Mouse (Mus musculus) heart, postnatal 0 days (tissue): ENCODE results near the gene Tent5c. TPM values are rescaled to one million over a fixed set of nuclear protein-coding genes. Genes with fewer than 3 reads are reported as not detected.

Experiments used
- ATAC-seq: fragments of 200-750 bp; cut with Nextera tagmentation; 2 replicates; pipeline ENCODE4 v1.8.0; 2017; ENCODE audit warnings: low read depth, moderate number of reproducible peaks, moderate library complexity; ENCODE audit not compliant: insufficient read depth
- DNase-seq: peaks from one replicate; pipeline ENCODE4 v3.0.0-alpha.2; 2016; ENCODE audit warnings: low spot score
- H3K27ac ChIP-seq: fragments of 300-500 bp; sonication (generic); 2 replicates; pipeline ENCODE4 v1.5.1; 2014; ENCODE audit warnings: low read depth, mild to moderate bottlenecking
- H3K27me3 ChIP-seq: fragments of 300-500 bp; sonication (generic); 2 replicates; pipeline ENCODE4 v1.6.1; 2014; ENCODE audit warnings: low read length, mixed read lengths; ENCODE audit not compliant: control insufficient read depth, insufficient read depth
- H3K36me3 ChIP-seq: fragments of 300-500 bp; sonication (generic); replicated peaks from 2 replicates; pipeline ENCODE4 v1.6.1; 2014; ENCODE audit warnings: low read length, mixed read lengths; ENCODE audit not compliant: control insufficient read depth, insufficient read depth
- H3K4me1 ChIP-seq: fragments of 300-500 bp; sonication (generic); 2 replicates; pipeline ENCODE4 v1.6.1; 2014; ENCODE audit warnings: antibody characterized with exemption; ENCODE audit not compliant: control insufficient read depth, insufficient read depth
- H3K4me2 ChIP-seq: fragments of 300-500 bp; sonication (generic); 2 replicates; pipeline ENCODE4 v1.6.1; 2014; ENCODE audit warnings: low read depth, mild to moderate bottlenecking, low read length, moderate library complexity
- H3K4me3 ChIP-seq: fragments of 300-500 bp; sonication (generic); 2 replicates; pipeline ENCODE4 v1.5.1; 2014; ENCODE audit warnings: low read depth, low read length
- H3K9ac ChIP-seq: fragments of 300-500 bp; sonication (generic); replicated peaks from 2 replicates; pipeline ENCODE4 v1.6.1; 2014; ENCODE audit warnings: low read depth, low read length, mixed read lengths
- H3K9me3 ChIP-seq: fragments of 300-500 bp; sonication (generic); replicated peaks from 2 replicates; pipeline ENCODE4 v1.6.1; 2016; ENCODE audit warnings: low read length; ENCODE audit not compliant: control insufficient read depth
- CTCF ChIP-seq: IDR thresholded peaks from 2 replicates; pipeline ENCODE4 v1.5.1; 2016; ENCODE audit warnings: antibody characterized with exemption, control low read depth, low read depth
- EP300 ChIP-seq: IDR thresholded peaks from 2 replicates; pipeline ENCODE4 v1.6.1; 2016; ENCODE audit warnings: antibody characterized with exemption, low read depth
- WGBS: fragments of 180-500 bp; shearing (Covaris S2); extraction: QIAGEN DNeasy Blood & Tissue Kit; methylation state at CpG from one replicate; pipeline ENCODE4 v1.1.7; 2014; 5-methylcytosine and 5-hydroxymethylcytosine counted together
- polyA plus RNA-seq: library from polyadenylated mRNA; unstranded; fragments of >200 nt; fragmentation: Nextera tagmentation; extraction: Ambion mirVana; gene quantifications from 2 replicates; pipeline ENCODE4 v1.2.1, GENCODE M21; 2015
- total RNA-seq: library from RNA; depleted of rRNA; stranded (reverse); fragments of >200 nt; gene quantifications from 2 replicates; pipeline ENCODE4 v1.2.3, GENCODE M21; 2014; ENCODE audit warnings: low replicate concordance

Tent5c gene
- total and polyA plus RNA-seq, 2 experiments from 2014 or later, result 4.2 to 8.9 TPM

DNA sequence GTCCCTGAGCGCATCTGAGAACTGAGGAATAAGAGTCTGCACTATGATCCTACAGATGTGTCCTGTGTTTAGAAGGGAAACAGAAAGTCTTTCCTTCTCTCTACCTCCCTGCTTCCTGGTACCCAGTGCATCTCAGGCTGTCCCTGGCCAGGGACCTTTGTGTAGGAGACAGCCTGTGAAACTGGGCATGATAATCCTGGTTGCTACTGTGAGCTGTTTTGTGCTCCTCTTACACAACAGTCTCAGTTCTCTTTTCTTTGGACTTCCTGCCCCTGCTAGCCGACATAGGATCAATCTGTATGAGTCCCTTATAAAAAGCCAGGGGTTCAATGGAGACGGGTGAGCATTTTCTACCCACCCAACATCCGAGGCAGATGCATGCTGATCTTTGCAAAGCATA lies 57.4 kb downstream of the Tent5c start:
- Histone ChIP-seq H3K9ac (no peak overlapping the region), H3K4me3 (no peak overlapping the region), H3K27ac (no peak overlapping the region), H3K4me2 (no peak overlapping the region), H3K9me3 (no peaks in the 10 kb centered on the region), H3K4me1 (no peaks in the 10 kb centered on the region), H3K27me3 (no peaks in the 10 kb centered on the region), H3K36me3 (no peaks in the 10 kb centered on the region)
- DNase-seq (no peak), ATAC-seq (no peak)
- TF ChIP-seq CTCF (no peak), EP300 (no peak)
- 77% methylated on average over 4 of the region's 4 CpGs for WGBS

DNA sequence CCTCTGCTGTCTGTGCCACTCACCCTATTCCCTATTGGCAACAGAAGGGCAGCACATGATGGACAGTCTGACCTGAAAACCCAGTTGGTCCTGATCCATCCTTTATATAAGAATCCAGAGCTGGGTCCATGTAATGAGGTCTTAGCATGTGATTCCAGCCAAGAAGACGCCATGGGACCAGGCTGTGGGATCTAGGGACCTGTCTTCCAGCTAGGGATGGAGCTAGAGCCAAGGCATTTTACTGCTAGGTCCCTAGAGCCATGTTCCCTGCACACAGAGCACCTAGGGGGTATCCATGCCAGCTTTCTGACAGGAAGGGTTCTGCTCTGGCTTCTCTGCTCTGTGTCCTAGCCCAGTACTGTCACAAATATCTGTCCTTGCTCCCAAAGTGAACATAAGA lies 58.4 kb downstream of the Tent5c start:
- Histone ChIP-seq H3K9ac (no peak overlapping the region), H3K4me2 (no peak overlapping the region), H3K4me1 (no peaks in the 10 kb centered on the region), H3K27ac (no peak overlapping the region), H3K27me3 (no peaks in the 10 kb centered on the region), H3K9me3 (no peaks in the 10 kb centered on the region), H3K36me3 (no peaks in the 10 kb centered on the region), H3K4me3 (no peak overlapping the region)
- no peak for DNase-seq
- no peak for ATAC-seq
- TF ChIP-seq CTCF, result no peak
- no peak for TF ChIP-seq EP300
- WGBS, result 83% methylated on average over 1 of the region's 1 CpGs

DNA sequence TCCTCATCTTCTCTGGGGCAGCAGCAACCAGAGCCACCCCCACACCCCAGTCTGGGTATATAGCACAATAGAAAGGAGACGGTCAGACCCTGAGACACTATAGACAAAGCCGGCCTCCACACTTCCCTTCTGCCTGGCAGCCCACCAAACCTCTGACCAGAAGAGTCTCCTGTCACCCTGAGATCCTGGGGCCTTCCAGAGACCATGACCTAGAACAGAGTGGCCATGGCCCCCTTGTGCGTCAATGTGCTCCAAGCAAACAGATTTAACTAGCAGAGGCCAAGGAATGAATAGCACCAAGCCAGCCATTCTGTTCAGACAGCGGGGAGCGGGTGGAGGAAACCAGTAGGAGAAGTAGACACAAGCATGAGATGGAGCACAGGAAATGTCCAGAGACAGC lies 59.0 kb downstream of the Tent5c start:
- no peaks in the 10 kb centered on the region for H3K4me1 ChIP-seq
- no peak overlapping the region for H3K27ac ChIP-seq
- ATAC-seq, result no peak
- H3K4me2 ChIP-seq, result no peak overlapping the region
- TF ChIP-seq EP300 (no peak), CTCF (no peak)
- DNase-seq, result no peak
- no peak overlapping the region for H3K4me3 ChIP-seq
- H3K9ac ChIP-seq, result no peak overlapping the region
- WGBS, result 80% methylated on average over 5 of the region's 5 CpGs
- H3K36me3 ChIP-seq, result no peaks in the 10 kb centered on the region
- no peaks in the 10 kb centered on the region for H3K27me3 ChIP-seq
- no peaks in the 10 kb centered on the region for H3K9me3 ChIP-seq

DNA sequence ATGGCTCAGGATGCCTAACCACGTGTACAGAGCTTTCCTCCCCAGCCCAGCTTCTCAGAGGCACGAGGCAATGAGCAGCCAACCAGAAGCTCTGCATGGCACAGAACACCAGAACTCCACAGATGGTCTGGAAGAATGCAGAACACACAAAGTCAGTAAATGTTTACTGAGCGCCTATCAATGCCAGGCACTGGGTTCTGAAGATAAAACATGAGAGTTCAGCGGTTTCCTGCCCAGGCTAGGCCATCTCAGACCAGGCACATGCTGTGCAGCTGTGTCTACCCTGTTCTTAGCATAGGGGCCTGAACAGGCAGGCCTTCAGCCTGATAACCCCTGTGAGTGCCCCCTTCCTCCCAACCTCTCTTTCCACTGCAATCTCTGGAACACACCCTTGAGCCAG lies 59.5 kb downstream of the Tent5c start:
- Histone ChIP-seq H3K36me3 (no peaks in the 10 kb centered on the region), H3K9ac (no peak overlapping the region), H3K4me1 (no peaks in the 10 kb centered on the region), H3K9me3 (no peaks in the 10 kb centered on the region), H3K4me3 (no peak overlapping the region), H3K27me3 (no peaks in the 10 kb centered on the region), H3K4me2 (no peak overlapping the region), H3K27ac (no peak overlapping the region)
- DNase-seq (no peak), ATAC-seq (no peak)
- 58% methylated on average over 4 of the region's 4 CpGs for WGBS
- TF ChIP-seq EP300 (no peak), CTCF (no peak)

DNA sequence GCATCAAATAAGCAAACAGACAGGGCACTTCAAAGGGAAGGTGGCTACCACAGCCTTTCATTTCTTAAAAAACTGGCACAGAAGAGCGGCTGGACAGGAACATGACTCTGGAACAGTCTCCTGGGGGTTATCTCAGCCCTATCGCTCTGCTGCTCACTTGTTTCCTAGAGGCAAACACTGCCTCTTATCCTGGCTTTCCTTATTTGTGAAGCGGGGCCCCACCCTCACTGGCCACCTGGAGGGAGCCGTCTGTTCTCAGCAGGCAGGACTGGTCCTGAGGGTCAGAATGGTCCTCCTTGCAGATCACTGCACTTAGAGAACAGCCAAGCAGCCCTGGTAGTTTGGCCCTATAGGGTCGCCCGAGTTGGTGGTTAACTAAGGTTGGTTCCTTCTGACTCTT lies 61.6 kb downstream of the Tent5c start:
- H3K9me3 ChIP-seq, result no peaks in the 10 kb centered on the region
- no peak for ATAC-seq

DNA sequence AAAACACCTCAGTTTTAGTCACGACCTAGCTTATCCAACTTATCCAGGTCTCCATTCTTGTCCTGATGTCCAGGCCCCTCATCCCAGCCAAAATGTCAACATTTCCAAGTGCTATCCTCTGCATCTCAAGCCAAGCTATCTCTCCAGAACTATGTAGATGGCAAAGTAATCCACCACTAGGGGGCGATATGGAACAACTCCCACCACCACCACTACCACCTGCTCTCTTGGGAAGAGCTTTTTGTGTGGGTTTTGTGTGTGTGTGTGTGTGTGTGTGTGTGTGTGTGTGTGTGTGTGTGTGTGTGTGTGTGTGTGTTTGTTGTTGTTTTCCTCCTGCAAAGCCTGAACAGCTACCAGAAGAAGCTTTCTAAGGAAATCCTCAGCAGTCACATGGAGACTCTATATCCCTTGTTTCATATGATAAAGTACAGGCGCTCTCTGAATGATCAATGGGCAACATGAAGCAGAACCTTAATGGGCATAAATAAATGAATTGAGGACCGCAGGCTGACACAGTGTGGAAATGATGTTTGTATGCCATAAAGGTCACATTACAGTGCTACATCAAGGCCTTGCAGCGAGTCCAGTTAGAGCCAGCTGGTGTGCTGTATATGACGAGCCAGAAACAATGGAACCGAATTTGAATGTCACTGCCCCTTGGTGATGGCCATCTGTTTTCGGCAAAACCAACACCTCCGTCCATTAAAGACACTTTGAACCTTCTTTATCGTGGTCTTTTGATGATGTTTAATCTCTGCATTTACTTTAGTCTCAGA lies 66.5 kb downstream of the Tent5c start:
- H3K4me1 ChIP-seq, result peaks cover 5% of the 10 kb centered on the region
- WGBS, result 75% methylated on average over 10 of the region's 10 CpGs
- TF ChIP-seq EP300, result no peak
- peak; percentile 75 for TF ChIP-seq CTCF
- no peaks in the 10 kb centered on the region for H3K27me3 ChIP-seq
- H3K9me3 ChIP-seq, result no peaks in the 10 kb centered on the region
- no peak for DNase-seq
- no peak overlapping the region for H3K4me3 ChIP-seq
- no peak overlapping the region for H3K9ac ChIP-seq
- H3K36me3 ChIP-seq, result no peaks in the 10 kb centered on the region
- no peak overlapping the region for H3K4me2 ChIP-seq
- ATAC-seq, result no peak
- H3K27ac ChIP-seq, result no peak overlapping the region

More for the DNA sequence above, 61.6 kb downstream of the Tent5c start:
- Histone ChIP-seq H3K27ac (no peak overlapping the region), H3K36me3 (no peaks in the 10 kb centered on the region), H3K27me3 (no peaks in the 10 kb centered on the region), H3K4me3 (no peak overlapping the region), H3K4me2 (no peak overlapping the region), H3K4me1 (no peaks in the 10 kb centered on the region), H3K9ac (no peak overlapping the region)
- 58% methylated on average over 6 of the region's 6 CpGs for WGBS
- no peak for TF ChIP-seq CTCF
- no peak for TF ChIP-seq EP300
- no peak for DNase-seq
